Mouse (Mus musculus): ENCODE results near the gene AF366264. TPM values are rescaled to one million over a fixed set of nuclear protein-coding genes. Genes with fewer than 3 reads are reported as not detected.

AF366264 gene
- polyA plus RNA-seq, 2 experiments, result not detected

DNA sequence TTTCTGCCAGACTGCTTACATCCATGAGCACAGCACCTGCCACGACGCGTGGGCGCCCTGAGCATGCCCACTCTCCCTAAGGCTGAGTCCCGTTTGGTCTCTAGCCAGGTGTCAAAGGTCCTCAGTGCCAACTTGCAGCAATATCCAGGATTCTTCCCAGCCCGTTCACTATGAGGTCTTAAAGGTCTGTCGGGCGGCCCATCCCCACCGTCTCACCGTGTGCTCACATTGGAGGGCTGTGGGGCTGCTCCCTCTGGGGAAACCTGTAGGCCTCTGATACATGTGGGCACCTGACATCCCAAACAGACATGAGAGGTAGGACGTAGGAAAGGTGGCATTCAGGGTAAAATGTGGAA, 44.5 kb downstream of the AF366264 start:
- Histone ChIP-seq H3K4me1 (replicated peaks; ENCODE audit: control insufficient read depth in 2 of 2, insufficient read depth in 2 of 2, low read length in 1 of 2) (no peaks in the 10 kb centered on the region), H3K4me3 (ENCODE audit: insufficient read depth in 1 of 2, low read depth in 2 of 2, low read length in 2 of 2) (no peak overlapping the region), H3K27ac (no peak overlapping the region), H3K27me3 (ENCODE audit: control insufficient read depth, insufficient read depth, low read length) (no peaks in the 10 kb centered on the region), H3K9ac (replicated peaks) (no peak overlapping the region), H3K36me3 (replicated peaks; ENCODE audit: control insufficient read depth, insufficient read depth, low read depth) (peaks cover 3% of the 10 kb centered on the region), H3K4me2 (ENCODE audit: low read depth) (no peak overlapping the region), H3K9me3 (ENCODE audit: control insufficient read depth, low read length) (no peaks in the 10 kb centered on the region)
- no peak for DNase-seq (ENCODE audit: low read depth in 3 of 3, low spot score in 3 of 3)
- WGBS (ENCODE audit: insufficient replicate concordance), result 84% methylated on average over 11 of the region's 11 CpGs
- ATAC-seq (ENCODE audit: insufficient read depth), result no peak
- TF ChIP-seq EP300 (IDR thresholded peaks at IDR 0.05; ENCODE audit: low read depth) (no peak), CTCF (IDR thresholded peaks at IDR 0.05; ENCODE audit: low read depth) (no peak)

DNA sequence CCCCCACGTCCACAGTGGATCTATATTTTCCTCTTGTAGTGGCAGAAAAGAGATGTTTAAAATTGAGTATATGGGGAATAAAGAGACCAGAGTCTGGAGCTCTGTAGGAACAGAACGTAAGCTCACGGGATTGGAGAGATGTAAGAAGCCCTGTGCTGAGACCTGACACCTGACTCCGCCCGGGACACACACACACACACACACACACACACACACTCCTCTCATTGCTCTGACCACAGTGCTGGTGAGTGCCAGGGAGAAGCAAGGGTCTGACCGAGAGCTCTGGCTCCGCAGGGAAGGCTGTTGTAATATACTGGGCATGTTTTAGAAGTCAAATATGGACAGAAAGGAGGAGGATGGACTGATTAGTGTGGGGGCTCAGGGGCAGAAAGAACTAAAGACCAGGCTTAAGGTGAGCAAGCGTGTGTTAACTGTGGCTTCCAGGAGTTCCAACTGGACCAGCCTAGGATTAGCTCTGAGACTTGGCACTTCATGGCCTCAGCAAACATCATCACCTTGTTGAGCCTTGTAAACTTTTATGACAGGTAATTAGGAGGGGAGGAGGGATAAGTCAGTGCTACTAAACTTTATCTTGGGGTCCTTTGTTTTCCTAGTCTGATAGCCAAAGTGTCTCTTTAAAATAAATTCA, 45.0 kb downstream of the AF366264 start:
- 72% methylated on average over 8 of the region's 8 CpGs for WGBS (ENCODE audit: insufficient replicate concordance)
- no peak for ATAC-seq (ENCODE audit: insufficient read depth)
- no peak for DNase-seq (ENCODE audit: low read depth in 3 of 3, low spot score in 3 of 3)
- Histone ChIP-seq H3K4me2 (ENCODE audit: low read depth) (no peak overlapping the region), H3K9me3 (ENCODE audit: control insufficient read depth, low read length) (no peaks in the 10 kb centered on the region), H3K9ac (replicated peaks) (no peak overlapping the region), H3K27ac (no peak overlapping the region), H3K36me3 (replicated peaks; ENCODE audit: control insufficient read depth, insufficient read depth, low read depth) (peaks cover 1% of the 10 kb centered on the region), H3K4me3 (ENCODE audit: insufficient read depth in 1 of 2, low read depth in 2 of 2, low read length in 2 of 2) (no peak overlapping the region), H3K4me1 (replicated peaks; ENCODE audit: control insufficient read depth in 2 of 2, insufficient read depth in 2 of 2, low read length in 1 of 2) (no peaks in the 10 kb centered on the region), H3K27me3 (ENCODE audit: control insufficient read depth, insufficient read depth, low read length) (no peaks in the 10 kb centered on the region)
- no peak for TF ChIP-seq EP300 (IDR thresholded peaks at IDR 0.05; ENCODE audit: low read depth)
- no peak for TF ChIP-seq CTCF (IDR thresholded peaks at IDR 0.05; ENCODE audit: low read depth)

DNA sequence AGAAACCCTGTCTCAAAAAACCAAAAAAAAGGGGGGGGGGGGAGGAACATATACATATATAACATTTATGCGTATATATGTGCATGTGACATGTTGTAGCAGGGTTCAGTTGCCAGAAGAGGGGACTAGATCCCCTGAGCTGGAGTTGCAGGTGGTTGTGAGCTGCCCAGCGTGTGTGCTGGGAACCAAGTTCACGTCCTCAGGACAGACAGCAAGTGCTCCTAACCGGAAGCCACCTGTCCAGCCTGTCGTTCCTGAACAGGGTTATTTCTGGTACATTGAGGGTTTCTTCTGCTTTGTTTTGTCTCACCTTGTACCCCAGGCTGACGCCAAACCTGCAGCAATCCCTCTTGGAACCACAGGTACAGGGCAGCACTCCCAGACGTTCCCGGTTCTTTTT, 48.6 kb downstream of the AF366264 start:
- H3K4me2 ChIP-seq (ENCODE audit: low read depth), result no peak overlapping the region
- 82% methylated on average over 8 of the region's 8 CpGs for WGBS (ENCODE audit: insufficient replicate concordance)
- H3K36me3 ChIP-seq (replicated peaks; ENCODE audit: control insufficient read depth, insufficient read depth, low read depth), result no peaks in the 10 kb centered on the region
- no peak overlapping the region for H3K4me3 ChIP-seq (ENCODE audit: insufficient read depth in 1 of 2, low read depth in 2 of 2, low read length in 2 of 2)
- H3K4me1 ChIP-seq (replicated peaks; ENCODE audit: control insufficient read depth in 2 of 2, insufficient read depth in 2 of 2, low read length in 1 of 2), result peaks cover 4 to 6% of the 10 kb centered on the region in 2 experiments
- TF ChIP-seq CTCF (IDR thresholded peaks at IDR 0.05; ENCODE audit: low read depth) (no peak), EP300 (IDR thresholded peaks at IDR 0.05; ENCODE audit: low read depth) (no peak)
- no peaks in the 10 kb centered on the region for H3K9me3 ChIP-seq (ENCODE audit: control insufficient read depth, low read length)
- H3K9ac ChIP-seq (replicated peaks), result no peak overlapping the region
- H3K27me3 ChIP-seq (ENCODE audit: control insufficient read depth, insufficient read depth, low read length), result no peaks in the 10 kb centered on the region
- no peak overlapping the region for H3K27ac ChIP-seq
- DNase-seq (ENCODE audit: low read depth in 3 of 3, low spot score in 3 of 3) (no peak), ATAC-seq (ENCODE audit: insufficient read depth) (no peak)

DNA sequence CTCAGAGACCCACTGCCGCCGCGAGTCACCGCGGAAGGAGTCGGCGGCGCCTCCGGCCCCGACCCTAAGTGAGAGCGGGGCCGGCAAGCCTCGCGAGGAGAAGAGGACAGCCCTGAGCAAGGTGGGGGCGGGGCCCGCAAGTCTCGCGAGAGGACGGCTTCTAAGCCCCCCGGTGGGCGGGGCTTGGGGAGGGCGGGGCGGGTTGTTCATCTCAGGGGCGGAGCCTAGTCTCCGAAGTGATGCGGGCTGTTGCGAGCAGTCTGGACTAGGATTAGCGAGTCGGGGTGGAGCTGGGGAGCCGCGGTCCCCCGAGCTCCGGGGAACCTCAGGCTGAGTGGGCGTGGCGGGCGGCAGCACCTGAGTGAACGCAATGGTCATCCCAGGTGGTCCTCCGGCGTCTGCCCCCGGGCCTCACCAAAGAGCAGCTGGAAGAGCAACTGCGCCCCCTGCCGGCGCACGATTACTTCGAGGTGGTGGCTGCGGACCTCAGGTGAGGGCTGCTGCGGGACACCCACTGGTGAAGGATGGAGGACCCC, 52.4 kb downstream of the AF366264 start:
- H3K4me3 ChIP-seq (ENCODE audit: insufficient read depth in 1 of 2, low read depth in 2 of 2, low read length in 2 of 2), result peak overlapping the region; percentile 79 to 83
- H3K27me3 ChIP-seq (ENCODE audit: control insufficient read depth, insufficient read depth, low read length), result no peaks in the 10 kb centered on the region
- under 1% methylated on average over 45 of the region's 47 CpGs for WGBS (ENCODE audit: insufficient replicate concordance)
- peak overlapping the region; percentile 88 for H3K4me2 ChIP-seq (ENCODE audit: low read depth)
- ATAC-seq (ENCODE audit: insufficient read depth), result peak; percentile 91
- peak overlapping the region; percentile 84 for H3K27ac ChIP-seq
- DNase-seq (ENCODE audit: low read depth in 3 of 3, low spot score in 3 of 3), result peak; percentile 90 to 92 (median 91)
- H3K9ac ChIP-seq (replicated peaks), result peak overlapping the region; percentile 83
- H3K9me3 ChIP-seq (ENCODE audit: control insufficient read depth, low read length), result no peaks in the 10 kb centered on the region
- H3K36me3 ChIP-seq (replicated peaks; ENCODE audit: control insufficient read depth, insufficient read depth, low read depth), result peaks cover 11% of the 10 kb centered on the region
- peak; percentile 47; the same call in 1 of the 2 replicates for TF ChIP-seq EP300 (IDR thresholded peaks at IDR 0.05; ENCODE audit: low read depth)
- TF ChIP-seq CTCF (IDR thresholded peaks at IDR 0.05; ENCODE audit: low read depth), result peak; percentile 97
- peaks cover 9 to 11% of the 10 kb centered on the region in 2 experiments for H3K4me1 ChIP-seq (replicated peaks; ENCODE audit: control insufficient read depth in 2 of 2, insufficient read depth in 2 of 2, low read length in 1 of 2)

DNA sequence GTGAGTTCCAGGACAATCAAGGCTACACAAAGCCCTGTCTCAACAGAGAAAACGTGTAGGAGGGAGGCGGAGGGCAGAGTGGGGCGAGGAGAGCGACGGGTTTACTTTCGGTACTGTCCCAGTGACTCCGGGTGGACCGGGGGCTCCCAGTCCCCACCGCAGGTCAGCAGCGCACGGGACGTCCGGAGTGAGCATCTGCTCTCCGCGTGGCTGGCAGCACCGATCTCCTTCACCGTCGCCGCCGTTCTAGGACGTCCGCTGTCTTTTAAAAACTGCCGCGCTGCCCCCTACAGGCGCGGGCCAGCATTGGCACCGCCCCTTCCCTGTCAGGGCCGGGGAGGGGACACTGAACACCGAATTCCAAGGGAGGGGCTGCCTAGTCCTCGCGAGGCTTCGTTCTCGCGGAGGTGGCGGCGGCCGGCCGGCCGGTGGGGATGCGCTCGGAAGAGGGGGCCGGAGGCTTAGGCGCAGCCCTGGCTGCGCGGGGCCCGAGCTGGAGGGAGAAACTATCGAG, 52.9 kb downstream of the AF366264 start, which contains the start of gene Upf3a:
TSS of gene Upf3a (plus strand) at position 366 of the 514 bp plus-strand sequence.
- peak; percentile 87 to 91 (median 88) for DNase-seq (ENCODE audit: low read depth in 3 of 3, low spot score in 3 of 3)

More for the DNA sequence above, 52.9 kb downstream of the AF366264 start, which contains the start of gene Upf3a:
- H3K4me3 ChIP-seq (ENCODE audit: insufficient read depth in 1 of 2, low read depth in 2 of 2, low read length in 2 of 2), result peak within 1 kb of the TSS; percentile 79 to 83
- peaks cover 9 to 11% of the 10 kb centered on the region in 2 experiments for H3K4me1 ChIP-seq (replicated peaks; ENCODE audit: control insufficient read depth in 2 of 2, insufficient read depth in 2 of 2, low read length in 1 of 2)
- peak; percentile 89 for ATAC-seq (ENCODE audit: insufficient read depth)
- under 1% methylated on average over 47 of the region's 47 CpGs for WGBS (ENCODE audit: insufficient replicate concordance)
- peak within 1 kb of the TSS; percentile 88 for H3K4me2 ChIP-seq (ENCODE audit: low read depth)
- no peaks in the 10 kb centered on the region for H3K27me3 ChIP-seq (ENCODE audit: control insufficient read depth, insufficient read depth, low read length)
- no peaks in the 10 kb centered on the region for H3K9me3 ChIP-seq (ENCODE audit: control insufficient read depth, low read length)
- TF ChIP-seq EP300 (IDR thresholded peaks at IDR 0.05; ENCODE audit: low read depth) (no peak), CTCF (IDR thresholded peaks at IDR 0.05; ENCODE audit: low read depth) (peak; percentile 95)
- peak within 1 kb of the TSS; percentile 84 for H3K27ac ChIP-seq
- peaks cover 16% of the 10 kb centered on the region for H3K36me3 ChIP-seq (replicated peaks; ENCODE audit: control insufficient read depth, insufficient read depth, low read depth)
- peak within 1 kb of the TSS; percentile 83 for H3K9ac ChIP-seq (replicated peaks)

Other genes starting within 250 kb of the AF366264 start
- gene Rasa3, start 160.8 kb downstream of the AF366264 start, polyA plus RNA-seq (2012; rRNA removed), result 7.8 and 10.1 TPM in 2 replicates
- gene Rasa3, start 160.8 kb downstream of the AF366264 start, polyA plus RNA-seq (2014; fragmentation: Nextera tagmentation; extraction: Ambion mirVana), result 15.8 and 17.0 TPM in 2 replicates
- gene Cfap97d2, start 132.5 kb downstream of the AF366264 start, polyA plus RNA-seq (2012; rRNA removed), result 0.02 TPM in 1 of 2 replicates, not detected in the other
- gene Cfap97d2, start 132.5 kb downstream of the AF366264 start, polyA plus RNA-seq (2014; fragmentation: Nextera tagmentation; extraction: Ambion mirVana), result not detected in 2 replicates
- 20.4 and 31.3 TPM in 2 replicates for gene Cdc16, start 80.7 kb downstream of the AF366264 start, polyA plus RNA-seq (2012; rRNA removed)
- 51.4 and 61.0 TPM in 2 replicates for gene Cdc16, start 80.7 kb downstream of the AF366264 start, polyA plus RNA-seq (2014; fragmentation: Nextera tagmentation; extraction: Ambion mirVana)
- gene Upf3a, start 52.8 kb downstream of the AF366264 start, polyA plus RNA-seq (2012; rRNA removed), result 4.1 and 8.3 TPM in 2 replicates
- 11.0 and 11.3 TPM in 2 replicates for gene Upf3a, start 52.8 kb downstream of the AF366264 start, polyA plus RNA-seq (2014; fragmentation: Nextera tagmentation; extraction: Ambion mirVana)
- gene Champ1, start 31.3 kb upstream of the AF366264 start, polyA plus RNA-seq (2012; rRNA removed), result 7.0 and 8.0 TPM in 2 replicates
- gene Champ1, start 31.3 kb upstream of the AF366264 start, polyA plus RNA-seq (2014; fragmentation: Nextera tagmentation; extraction: Ambion mirVana), result 11.9 and 12.2 TPM in 2 replicates
- 2.6 and 2.8 TPM in 2 replicates for gene Coprs, start 51.9 kb upstream of the AF366264 start, polyA plus RNA-seq (2012; rRNA removed)
- gene Coprs, start 51.9 kb upstream of the AF366264 start, polyA plus RNA-seq (2014; fragmentation: Nextera tagmentation; extraction: Ambion mirVana), result 5.9 and 6.0 TPM in 2 replicates

All from liver, embryonic 14.5 days (tissue).